Comparison of ENCODE assay signal across 8 mouse cellular contexts in genomic region chr17:25984556-25985305, GRCm38 (mm10). TPM values are rescaled to one million over a fixed set of nuclear protein-coding genes. Genes with fewer than 3 reads are reported as not detected.
DNase-seq lines count a peak whose midpoint lies in the region; ATAC-seq and TF ChIP-seq lines count a peak whose summit lies in the region.

No protein-coding gene starts in this region.

- H3K4me3 ChIP-seq in intestine, embryonic 14.5 days (ENCODE audit: low read depth, low read length), result peak overlapping the region; percentile 97
- peak overlapping the region; percentile 72 for H3K4me3 ChIP-seq in midbrain, postnatal 0 days (ENCODE audit: low read depth, low read length)

- no peaks in the 10 kb centered on the region for H3K9me3 ChIP-seq in intestine, embryonic 14.5 days (ENCODE audit: control insufficient read depth, low read length)
- H3K9me3 ChIP-seq in midbrain, postnatal 0 days (ENCODE audit: low read length), result no peaks in the 10 kb centered on the region

- peaks cover 13% of the 10 kb centered on the region for H3K4me1 ChIP-seq in intestine, embryonic 14.5 days (replicated peaks; ENCODE audit: control insufficient read depth, insufficient read depth, low read length)
- H3K4me1 ChIP-seq in midbrain, postnatal 0 days (ENCODE audit: insufficient read depth, low read length), result peaks cover 8% of the 10 kb centered on the region

- WGBS in intestine, embryonic 14.5 days, result 10% methylated on average over 17 of the region's 17 CpGs
- WGBS in midbrain, postnatal 0 days, result 13% methylated on average over 17 of the region's 17 CpGs

- H3K36me3 ChIP-seq in intestine, embryonic 14.5 days (ENCODE audit: control insufficient read depth, insufficient read depth, low read length), result peaks cover 7% of the 10 kb centered on the region; the same call in 1 of the 2 replicates
- peaks cover 4% of the 10 kb centered on the region; the same call in 1 of the 2 replicates for H3K36me3 ChIP-seq in midbrain, postnatal 0 days (ENCODE audit: insufficient read depth, low read length)

- no peak for ATAC-seq in intestine, embryonic 14.5 days (replicated peaks; ENCODE audit: low FRiP score, low TSS enrichment, low read depth)
- no peak for ATAC-seq in midbrain, postnatal 0 days (ENCODE audit: low FRiP score)

- peak overlapping the region; percentile 72 for H3K4me2 ChIP-seq in intestine, embryonic 14.5 days (ENCODE audit: low read length)
- H3K4me2 ChIP-seq in midbrain, postnatal 0 days (ENCODE audit: low read depth, low read length, poor library complexity, severe bottlenecking), result peak overlapping the region; percentile 76

- no peaks in the 10 kb centered on the region for H3K27me3 ChIP-seq in intestine, embryonic 14.5 days (replicated peaks; ENCODE audit: control insufficient read depth, insufficient read depth, low read length)
- H3K27me3 ChIP-seq in midbrain, postnatal 0 days (ENCODE audit: insufficient read depth, low read length), result no peaks in the 10 kb centered on the region

- peak; percentile 46 to 61 for DNase-seq in cerebellum, postnatal 14 days
- DNase-seq in cerebellum, adult 9-11 months, result no peak
- DNase-seq in thymus, postnatal 0 days (ENCODE audit: low spot score), result peak; percentile 28
- DNase-seq in thymus, postnatal 14 days, result no peak
- DNase-seq in intestine, embryonic 14.5 days (ENCODE audit: low spot score), result no peak
- DNase-seq in midbrain, postnatal 0 days (ENCODE audit: low spot score), result no peak
- no peak for DNase-seq in adrenal gland, adult 8-10 months
- no peak for DNase-seq in right cerebral cortex, postnatal 4 days

- peak overlapping the region; percentile 71 for H3K27ac ChIP-seq in intestine, embryonic 14.5 days (ENCODE audit: low read depth)
- H3K27ac ChIP-seq in midbrain, postnatal 0 days (ENCODE audit: low read depth, low read length), result peak overlapping the region; percentile 82

- no peak for TF ChIP-seq CTCF in midbrain, postnatal 0 days (IDR thresholded peaks at IDR 0.05)

- H3K9ac ChIP-seq in intestine, embryonic 14.5 days (ENCODE audit: low read length), result peak overlapping the region; percentile 90
- peak overlapping the region; percentile 65 for H3K9ac ChIP-seq in midbrain, postnatal 0 days (replicated peaks; ENCODE audit: low read length, poor library complexity, severe bottlenecking)

RNA-seq across cellular contexts. Expression of gene Capn15, which starts 0.9 kb away (rescaled TPM):
- 15.3 and 17.0 TPM in 2 replicates for polyA plus RNA-seq in thymus, postnatal 0 days (2015; fragmentation: Nextera tagmentation; extraction: Ambion mirVana)
- 23.4 and 23.5 TPM in 2 replicates for polyA plus RNA-seq in intestine, embryonic 14.5 days (2014; fragmentation: Nextera tagmentation; extraction: Ambion mirVana)
- 29.7 and 36.8 TPM in 2 replicates for total RNA-seq in midbrain, postnatal 0 days (2014; rRNA removed)
- polyA plus RNA-seq in midbrain, postnatal 0 days (2015; fragmentation: Nextera tagmentation; extraction: Ambion mirVana), result 14.7 and 20.1 TPM in 2 replicates
- 10 to 100 TPM; 20.1 to 34.6 (median 24.9) TPM for total RNA-seq in adrenal gland, adult 8-10 months (2022)

RNA-seq across cellular contexts. Expression of gene A930017K11Rik, which starts 32.4 kb away (rescaled TPM):
- polyA plus RNA-seq in thymus, postnatal 0 days (2015; fragmentation: Nextera tagmentation; extraction: Ambion mirVana), result not detected in 2 replicates
- polyA plus RNA-seq in intestine, embryonic 14.5 days (2014; fragmentation: Nextera tagmentation; extraction: Ambion mirVana), result 0.28 TPM in 1 of 2 replicates, not detected in the other
- 2.9 and 4.1 TPM in 2 replicates for total RNA-seq in midbrain, postnatal 0 days (2014; rRNA removed)
- 3.2 and 3.7 TPM in 2 replicates for polyA plus RNA-seq in midbrain, postnatal 0 days (2015; fragmentation: Nextera tagmentation; extraction: Ambion mirVana)
- not detected for total RNA-seq in adrenal gland, adult 8-10 months (2022)

RNA-seq across cellular contexts. Expression of gene Nhlrc4, which starts 40.0 kb away (rescaled TPM):
- 0.36 and 0.46 TPM in 2 replicates for polyA plus RNA-seq in thymus, postnatal 0 days (2015; fragmentation: Nextera tagmentation; extraction: Ambion mirVana)
- polyA plus RNA-seq in intestine, embryonic 14.5 days (2014; fragmentation: Nextera tagmentation; extraction: Ambion mirVana), result not detected in 2 replicates
- total RNA-seq in midbrain, postnatal 0 days (2014; rRNA removed), result 0.47 and 0.60 TPM in 2 replicates
- polyA plus RNA-seq in midbrain, postnatal 0 days (2015; fragmentation: Nextera tagmentation; extraction: Ambion mirVana), result 0.35 and 0.91 TPM in 2 replicates
- total RNA-seq in adrenal gland, adult 8-10 months (2022), result not detected

RNA-seq across cellular contexts. Expression of gene Pigq, which starts 40.0 kb away (rescaled TPM):
- polyA plus RNA-seq in thymus, postnatal 0 days (2015; fragmentation: Nextera tagmentation; extraction: Ambion mirVana), result 28.8 and 34.6 TPM in 2 replicates
- polyA plus RNA-seq in intestine, embryonic 14.5 days (2014; fragmentation: Nextera tagmentation; extraction: Ambion mirVana), result 59.9 and 60.8 TPM in 2 replicates
- total RNA-seq in midbrain, postnatal 0 days (2014; rRNA removed), result 73.6 and 111 TPM in 2 replicates
- polyA plus RNA-seq in midbrain, postnatal 0 days (2015; fragmentation: Nextera tagmentation; extraction: Ambion mirVana), result 75.4 and 79.7 TPM in 2 replicates
- total RNA-seq in adrenal gland, adult 8-10 months (2022), result 100 to 1,000 TPM; 101 to 126 (median 111) TPM

Comparison
In these comparisons a context has a peak if more than half of its experiments do, and no peak if none do; other contexts are left out.
1. DNase-seq: peak in cerebellum, postnatal 14 days (2 of 2) and thymus, postnatal 0 days (single experiment); none in cerebellum, adult 9-11 months (single experiment), thymus, postnatal 14 days (single experiment), intestine, embryonic 14.5 days (single experiment), midbrain, postnatal 0 days (single experiment), adrenal gland, adult 8-10 months (single experiment) and right cerebral cortex, postnatal 4 days (single experiment).